Mouse (Mus musculus) gastrocnemius, postnatal 14 days (tissue): ENCODE results near the gene AI837181. TPM values are rescaled to one million over a fixed set of nuclear protein-coding genes. Genes with fewer than 3 reads are reported as not detected.
A peak's percentile ranks its signal among the peaks of the same experiment; 100 is the strongest.

Experiments
- DNase-seq: peaks from one replicate; pipeline ENCODE4 v3.0.0; 2021; ENCODE audit warnings: mixed read lengths
- intact Hi-C: fragments of 180-260 bp; cut with DNase I; formaldehyde crosslinking; loops from one replicate; pipeline ENCODE4 v1.15.1; 2025; ENCODE audit warnings: low total_unique reads
- total RNA-seq, 2 experiments: library from RNA; stranded (reverse); gene quantifications; 2 replicates each; pipeline ENCODE4 v1.2.3; 2021

AI837181 gene
- total RNA-seq, 2 experiments from 2014 or later: 45.1 to 48.4 TPM

GRCm38 (mm10) chr19:5461411-5461810 is 36.5 kb downstream of the AI837181 start:
- intact Hi-C loops: no loop called here
- no peak for DNase-seq

- DNase-seq: no peak
- intact Hi-C loops: no loop called here
Measured at GRCm38 (mm10) chr19:5463212-5463611, 38.3 kb downstream of the AI837181 start.

- intact Hi-C loops: no loop called here
- DNase-seq: peak; percentile 51
Measured at GRCm38 (mm10) chr19:5463791-5464562, 39.0 kb downstream of the AI837181 start.

GRCm38 (mm10) chr19:5465037-5465436 is 40.1 kb downstream of the AI837181 start:
- DNase-seq: no peak
- intact Hi-C loops: no loop called here

GRCm38 (mm10) chr19:5466916-5467500 is 42.1 kb downstream of the AI837181 start:
- DNase-seq: no peak

GRCm38 (mm10) chr19:5468374-5468773 is 43.4 kb downstream of the AI837181 start, which contains the start of gene Ctsw:
TSS of gene Ctsw (minus strand) at chr19:5468507.
- intact Hi-C loops: no loop called here
- no peak for DNase-seq

More at GRCm38 (mm10) chr19:5466916-5467500, 42.1 kb downstream of the AI837181 start:
- intact Hi-C loops: no loop called here

- intact Hi-C loops: no loop called here
- DNase-seq: no peak
Measured at GRCm38 (mm10) chr19:5471846-5472245, 46.9 kb downstream of the AI837181 start.

- intact Hi-C loops: no loop called here
- DNase-seq: no peak
Measured at GRCm38 (mm10) chr19:5472857-5473256, 47.9 kb downstream of the AI837181 start.

- intact Hi-C loops: no loop called here
Measured at GRCm38 (mm10) chr19:5473720-5474119, 48.8 kb downstream of the AI837181 start, which contains the start of gene Efemp2. TSS of gene Efemp2 (plus strand) at chr19:5473954.

GRCm38 (mm10) chr19:5474281-5475068 is 49.5 kb downstream of the AI837181 start:
- intact Hi-C loops: no loop called here
- DNase-seq: peak; percentile 75

More at GRCm38 (mm10) chr19:5473720-5474119, 48.8 kb downstream of the AI837181 start, which contains the start of gene Efemp2:
- DNase-seq: peak; percentile 85

- intact Hi-C loops: no loop called here
- DNase-seq: no peak
Measured at GRCm38 (mm10) chr19:5475069-5475714, 50.2 kb downstream of the AI837181 start.

Other genes starting within 250 kb of the AI837181 start
- gene Pacs1, start 152.0 kb upstream of the AI837181 start, total RNA-seq: 1 to 10 TPM; 6.7 to 7.7 TPM
- gene Sf3b2, start 129.7 kb upstream of the AI837181 start, total RNA-seq: 10 to 100 TPM; 72.1 to 72.6 TPM
- under 1 TPM in 1 of 2 experiments, not detected in 1; 0.16 TPM for gene Gal3st3, start 126.8 kb upstream of the AI837181 start, total RNA-seq
- gene Catsper1, start 89.4 kb upstream of the AI837181 start, total RNA-seq: not detected
- gene Cst6, start 75.6 kb upstream of the AI837181 start, total RNA-seq: 1 to 10 TPM; 7.1 to 7.4 TPM
- gene Eif1ad, start 58.4 kb upstream of the AI837181 start, total RNA-seq: 10 to 100 TPM; 11.4 to 13.1 TPM
- gene Banf1, start 58.0 kb upstream of the AI837181 start, total RNA-seq: 100 to 1,000 TPM; 123 to 126 TPM
- 10 to 100 TPM; 28.0 to 39.0 TPM for gene Sart1, start 36.4 kb upstream of the AI837181 start, total RNA-seq
- gene Tsga10ip, start 22.6 kb upstream of the AI837181 start, total RNA-seq: under 1 TPM; 0.58 to 0.70 TPM
- 100 to 1,000 TPM; 550 to 558 TPM for gene Drap1, start 165 bp upstream of the AI837181 start, total RNA-seq
- not detected for gene Fosl1, start 22.4 kb downstream of the AI837181 start, total RNA-seq
- gene Ccdc85b, start 32.8 kb downstream of the AI837181 start, total RNA-seq: 1 to 10 TPM; 6.4 to 7.2 TPM
- 10 to 100 TPM; 42.0 to 44.8 TPM for gene Fibp, start 35.5 kb downstream of the AI837181 start, total RNA-seq
- not detected for gene Ctsw, start 43.4 kb downstream of the AI837181 start, total RNA-seq
- 10 to 100 TPM; 14.8 to 21.3 TPM for gene Efemp2, start 48.8 kb downstream of the AI837181 start, total RNA-seq
- gene Mus81, start 63.3 kb downstream of the AI837181 start, total RNA-seq: 10 to 100 TPM; 23.5 to 27.0 TPM
- 100 to 1,000 TPM; 172 to 240 TPM for gene Cfl1, start 65.3 kb downstream of the AI837181 start, total RNA-seq
- under 1 TPM; 0.41 to 0.82 TPM for gene 1700020D05Rik, start 78.6 kb downstream of the AI837181 start, total RNA-seq
- 1 to 10 TPM; 5.7 to 6.5 TPM for gene Snx32, start 85.4 kb downstream of the AI837181 start, total RNA-seq
- gene Ovol1, start 135.5 kb downstream of the AI837181 start, total RNA-seq: not detected
- 1 to 10 TPM; 1.8 to 2.4 TPM for gene Ap5b1, start 142.9 kb downstream of the AI837181 start, total RNA-seq
- 10 to 100 TPM; 39.1 to 46.1 TPM for gene Rnaseh2c, start 176.7 kb downstream of the AI837181 start, total RNA-seq
- 10 to 100 TPM; 22.0 to 25.9 TPM for gene Kat5, start 185.1 kb downstream of the AI837181 start, total RNA-seq
- 10 to 100 TPM; 17.1 to 21.9 TPM for gene Rela, start 212.3 kb downstream of the AI837181 start, total RNA-seq
- gene Sipa1, start 238.6 kb downstream of the AI837181 start, total RNA-seq: 10 to 100 TPM; 19.3 to 22.4 TPM